Mouse (Mus musculus) G1E (cell line): ENCODE measurements around the gene Gamt. TPM values are rescaled to one million over a fixed set of nuclear protein-coding genes. Genes with fewer than 3 reads are reported as not detected.

Experiments
- ATAC-seq: 2 replicates; pipeline ENCODE4 v1.8.0; 2016; ENCODE audit warnings: mild to moderate bottlenecking; ENCODE audit not compliant: insufficient number of reproducible peaks, poor library complexity, low FRiP score, severe bottlenecking; ENCODE audit errors: extremely low read depth
- DNase-seq: peaks from one replicate; pipeline ENCODE4 v3.0.0; 2012; ENCODE audit warnings: low spot score
- H3K27me3 ChIP-seq: 2 replicates; pipeline ENCODE4 v1.6.1; 2012; ENCODE audit warnings: mild to moderate bottlenecking, low read length, inconsistent platforms; ENCODE audit not compliant: insufficient read depth
- H3K36me3 ChIP-seq: replicated peaks from 2 replicates; pipeline ENCODE3; 2012; ENCODE audit warnings: mild to moderate bottlenecking, inconsistent platforms
- H3K4me1 ChIP-seq: 2 replicates; pipeline ENCODE4 v1.6.1; 2012; ENCODE audit warnings: low read depth, low read length, inconsistent platforms, mixed read lengths; ENCODE audit not compliant: insufficient read depth
- H3K4me3 ChIP-seq: 2 replicates; pipeline ENCODE4 v1.5.1; 2012; ENCODE audit warnings: low read depth, mild to moderate bottlenecking, inconsistent platforms, low read length, moderate library complexity, mixed read lengths
- H3K9me3 ChIP-seq: replicated peaks from 2 replicates; pipeline ENCODE4 v1.6.1; 2012; ENCODE audit warnings: inconsistent platforms
- CTCF ChIP-seq: IDR thresholded peaks from 2 replicates; pipeline ENCODE4 v1.5.1; 2012; ENCODE audit warnings: low read depth, low read length, inconsistent platforms, mixed read lengths
- GATA1 ChIP-seq: IDR thresholded peaks from 2 replicates; pipeline ENCODE4 v1.6.1; 2012; ENCODE audit warnings: borderline replicate concordance, low read length, inconsistent platforms, mixed read lengths
- GATA2 ChIP-seq: IDR thresholded peaks from 2 replicates; pipeline ENCODE4 v1.6.1; 2012; ENCODE audit warnings: low read depth, low read length, inconsistent platforms, borderline replicate concordance
- POLR2AphosphoS5 ChIP-seq: IDR thresholded peaks from 2 replicates; pipeline ENCODE4 v1.6.1; 2012; ENCODE audit warnings: low read depth, low read length, inconsistent platforms; ENCODE audit not compliant: insufficient replicate concordance
- TAL1 ChIP-seq: conservative IDR thresholded peaks from 2 replicates; pipeline ENCODE4 v1.6.1; 2012; ENCODE audit warnings: low read depth, low read length, inconsistent platforms, mixed read lengths
- polyA plus RNA-seq: library from polyadenylated mRNA; stranded (reverse); fragments of >175 nt; gene quantifications from 2 replicates; pipeline ENCODE4 v1.2.3, GENCODE M21; 2012
- total RNA-seq, 2 experiments: library from RNA; stranded (forward) in 1 of 2; stranded (reverse) in 1 of 2; fragments of 200-1000 nt in 1 of 2; fragments of >200 nt in 1 of 2; fragmentation: Nextera tagmentation in 1 of 2; gene quantifications; 2 replicates each; pipeline ENCODE4 v1.2.3; 2014 to 2017

Gene Gamt
- not detected in 2 replicates for total RNA-seq (2014; fragmentation: Nextera tagmentation)
- total RNA-seq (2017), result 0.17 TPM in 1 of 2 replicates, not detected in the other
- polyA plus RNA-seq, result 0.18 TPM in 1 of 2 replicates, not detected in the other

GRCm38 (mm10) chr10:80260642-80261584 is at the start of gene Gamt, which contains the start of gene Dazap1:
Gamt (minus strand) TSS chr10:80261012.
Dazap1 (plus strand) TSS chr10:80261486.
- H3K9me3 ChIP-seq, result no peaks in the 10 kb centered on the region
- TF ChIP-seq TAL1 (no peak), POLR2AphosphoS5 (peak; percentile 43; the same call in 1 of the 2 replicates), GATA2 (no peak), GATA1 (no peak), CTCF (no peak)
- H3K36me3 ChIP-seq, result peaks cover 49% of the 10 kb centered on the region
- H3K4me1 ChIP-seq, result peaks cover 76% of the 10 kb centered on the region
- peak; percentile 68 for ATAC-seq
- no peaks in the 10 kb centered on the region for H3K27me3 ChIP-seq
- peak; percentile 83 for DNase-seq
- H3K4me3 ChIP-seq, result peak within 1 kb of the TSS; percentile 73

GRCm38 (mm10) chr10:80304862-80305261 is 44.0 kb upstream of the Gamt start:
- H3K4me3 ChIP-seq, result peak overlapping the region; percentile 14; the same call in 1 of the 2 replicates
- H3K36me3 ChIP-seq, result no peaks in the 10 kb centered on the region
- H3K9me3 ChIP-seq, result no peaks in the 10 kb centered on the region
- DNase-seq, result no peak
- TF ChIP-seq GATA2 (no peak), CTCF (no peak), TAL1 (no peak), POLR2AphosphoS5 (no peak), GATA1 (no peak)
- peaks cover 14% of the 10 kb centered on the region for H3K4me1 ChIP-seq
- H3K27me3 ChIP-seq, result peaks cover 92% of the 10 kb centered on the region
- no peak for ATAC-seq

- no peaks in the 10 kb centered on the region for H3K36me3 ChIP-seq
- DNase-seq (no peak), ATAC-seq (no peak)
- TF ChIP-seq CTCF (no peak), GATA2 (no peak), GATA1 (no peak), POLR2AphosphoS5 (no peak), TAL1 (no peak)
- peaks cover 93% of the 10 kb centered on the region for H3K27me3 ChIP-seq
- peaks cover 14% of the 10 kb centered on the region for H3K4me1 ChIP-seq
- no peaks in the 10 kb centered on the region for H3K9me3 ChIP-seq
- peak overlapping the region; percentile 14; the same call in 1 of the 2 replicates for H3K4me3 ChIP-seq
Measured at GRCm38 (mm10) chr10:80304458-80304857, 43.6 kb upstream of the Gamt start.

- Histone ChIP-seq H3K9me3 (no peaks in the 10 kb centered on the region), H3K27me3 (peaks cover 92% of the 10 kb centered on the region), H3K36me3 (no peaks in the 10 kb centered on the region), H3K4me3 (no peak overlapping the region), H3K4me1 (peaks cover 18% of the 10 kb centered on the region)
- no peak for DNase-seq
- no peak for TF ChIP-seq GATA1
- no peak for TF ChIP-seq TAL1
- no peak for TF ChIP-seq CTCF
- no peak for TF ChIP-seq POLR2AphosphoS5
- no peak for TF ChIP-seq GATA2
- ATAC-seq, result no peak
Measured at GRCm38 (mm10) chr10:80302471-80302881, 41.7 kb upstream of the Gamt start.

GRCm38 (mm10) chr10:80302082-80302355 is 41.2 kb upstream of the Gamt start:
- ATAC-seq, result no peak
- peaks cover 92% of the 10 kb centered on the region for H3K27me3 ChIP-seq
- no peak overlapping the region for H3K4me3 ChIP-seq
- H3K4me1 ChIP-seq, result peaks cover 23% of the 10 kb centered on the region
- H3K36me3 ChIP-seq, result no peaks in the 10 kb centered on the region
- no peak for DNase-seq
- TF ChIP-seq POLR2AphosphoS5, result no peak
- no peak for TF ChIP-seq TAL1
- TF ChIP-seq GATA2, result no peak
- no peak for TF ChIP-seq GATA1
- no peak for TF ChIP-seq CTCF
- H3K9me3 ChIP-seq, result no peaks in the 10 kb centered on the region

GRCm38 (mm10) chr10:80301256-80302081 is 40.7 kb upstream of the Gamt start:
- DNase-seq (no peak), ATAC-seq (no peak)
- Histone ChIP-seq H3K36me3 (no peaks in the 10 kb centered on the region), H3K27me3 (peaks cover 92% of the 10 kb centered on the region), H3K4me1 (peaks cover 29% of the 10 kb centered on the region), H3K4me3 (no peak overlapping the region), H3K9me3 (no peaks in the 10 kb centered on the region)
- TF ChIP-seq TAL1 (no peak), POLR2AphosphoS5 (no peak), CTCF (no peak), GATA1 (no peak), GATA2 (no peak)
